Mouse (Mus musculus) gastrocnemius, postnatal 36 days (tissue): ENCODE results near the gene A030003K21Rik. TPM values are rescaled to one million over a fixed set of nuclear protein-coding genes. Genes with fewer than 3 reads are reported as not detected.
"Not testable (repeated sequence)": the region's sequence is repeated elsewhere in the genome, so short reads cannot be mapped to it uniquely, and the experiment has no call there.

ENCODE experiments used
- DNase-seq, 2 experiments: peaks; one replicate each; pipeline ENCODE4 v3.0.0; 2022
- intact Hi-C: fragments of 180-260 bp; cut with DNase I; formaldehyde crosslinking; loops from one replicate; pipeline ENCODE4 v1.15.1; 2025
- total RNA-seq, 2 experiments: library from RNA; stranded (reverse); gene quantifications; 2 replicates each; pipeline ENCODE4 v1.2.3; 2021

Gene A030003K21Rik
- total RNA-seq, 2 experiments from 2014 or later: not detected

DNA sequence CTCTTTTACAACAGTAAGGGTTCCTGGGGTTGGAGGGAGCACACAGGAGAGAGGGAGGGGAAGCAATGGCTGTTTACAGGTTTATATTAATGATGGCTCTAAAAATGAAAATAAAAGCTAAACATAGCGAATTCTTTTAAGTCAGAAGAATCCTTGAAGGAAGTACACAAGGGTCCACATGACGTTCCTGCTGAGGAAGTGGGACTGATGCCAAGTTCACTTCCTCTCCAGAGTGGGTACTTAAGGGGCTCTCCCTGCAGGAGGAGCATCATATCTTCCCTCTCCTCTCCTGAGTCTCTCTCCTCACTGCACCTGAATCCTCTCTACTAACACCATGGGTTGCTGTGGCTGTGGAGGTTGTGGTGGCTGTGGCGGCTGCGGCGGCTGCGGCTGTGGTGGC, 18.5 kb downstream of the A030003K21Rik start, which contains the start of gene A030014E15Rik:
Gene A030014E15Rik, plus strand, starts transcription at position 268 of the 400 bp plus-strand sequence.
- DNase-seq: no peak
- intact Hi-C loops: no loop called here

DNA sequence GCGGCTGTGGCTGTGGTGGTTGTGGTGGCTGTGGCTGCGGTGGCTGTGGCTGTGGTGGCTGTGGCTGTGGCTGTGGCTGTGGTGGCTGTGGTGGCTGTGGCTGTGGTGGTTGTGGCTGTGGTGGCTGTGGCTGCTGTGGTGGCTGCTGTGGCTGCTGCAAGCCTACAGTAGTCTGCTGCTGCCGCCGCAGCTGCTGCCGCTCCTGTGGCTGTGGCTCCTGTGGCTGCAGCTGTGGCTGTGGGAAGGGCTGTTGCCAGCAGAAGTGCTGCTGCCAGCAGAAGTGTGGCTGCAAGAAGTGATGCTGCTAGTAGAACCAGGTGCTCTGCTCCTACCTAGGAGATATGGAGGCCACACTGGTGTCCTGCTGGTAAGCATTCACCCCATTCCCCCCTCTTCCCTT, 29.8 kb downstream of the A030003K21Rik start:
- DNase-seq, intact Hi-C loops: not testable (repeated sequence)

DNA sequence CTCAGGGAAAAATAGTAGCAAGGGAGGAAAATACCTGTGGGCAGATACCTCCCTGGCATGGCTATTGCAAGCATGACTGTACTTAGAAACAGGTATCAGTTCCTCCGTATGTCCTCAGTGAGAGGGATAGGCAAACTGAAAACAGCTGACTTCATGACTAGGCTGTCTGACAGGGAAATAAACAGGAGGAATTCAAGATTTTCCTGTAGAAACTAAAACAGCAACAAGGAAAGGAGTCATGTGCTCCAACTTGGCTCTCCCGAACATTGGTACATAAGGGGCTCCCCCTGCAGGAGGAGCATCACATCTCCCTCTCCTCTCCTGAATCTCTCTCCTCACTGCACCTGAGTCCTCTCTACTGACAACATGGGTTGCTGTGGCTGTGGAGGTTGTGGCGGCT, 30.2 kb downstream of the A030003K21Rik start, which contains the start of gene A030005L19Rik:
Gene A030005L19Rik, plus strand, starts transcription at position 301 of the 400 bp plus-strand sequence.
- intact Hi-C loops: no loop called here
- no peak for DNase-seq

DNA sequence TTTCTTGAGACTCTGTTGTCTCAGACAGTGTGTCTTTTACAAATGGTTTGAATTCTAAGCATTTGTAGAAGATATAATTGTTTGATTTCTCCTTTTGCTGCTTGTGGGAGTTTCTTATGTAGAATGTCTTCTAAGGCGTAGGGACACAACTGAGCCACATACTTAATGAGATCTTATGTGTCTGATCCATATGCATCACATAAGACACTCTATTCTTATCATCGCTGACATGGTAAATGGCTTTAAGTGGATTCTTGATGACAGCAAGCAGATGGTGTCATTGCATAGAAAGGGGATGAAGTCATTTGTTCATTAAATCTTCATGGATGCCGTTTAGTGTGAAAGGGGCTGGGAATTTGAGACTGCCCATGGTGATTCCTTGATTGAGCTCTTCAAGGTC, 37.3 kb downstream of the A030003K21Rik start:
- intact Hi-C loops: no loop called here

DNA sequence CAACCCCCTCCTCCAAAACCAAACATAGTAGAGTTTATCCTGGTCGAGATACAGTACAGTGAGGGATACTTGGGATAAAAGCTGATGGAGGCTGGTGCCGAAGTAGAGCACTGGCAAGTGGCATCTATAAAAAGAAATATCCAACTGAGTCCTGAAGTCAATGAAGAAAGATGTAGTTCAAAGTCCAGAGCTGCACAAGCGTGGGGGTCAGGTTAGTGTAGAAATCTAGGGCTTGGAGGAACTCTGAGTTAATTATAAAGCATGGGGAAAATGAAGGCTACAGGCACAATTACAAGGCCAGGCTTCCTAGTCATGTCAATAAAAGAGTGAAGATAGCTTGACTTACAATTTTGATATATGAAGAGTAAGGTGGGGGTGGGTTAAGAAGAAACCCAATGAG, 42.0 kb downstream of the A030003K21Rik start:
- no peak for DNase-seq
- intact Hi-C loops: no loop called here

More for the DNA sequence above, 37.3 kb downstream of the A030003K21Rik start:
- DNase-seq: no peak

DNA sequence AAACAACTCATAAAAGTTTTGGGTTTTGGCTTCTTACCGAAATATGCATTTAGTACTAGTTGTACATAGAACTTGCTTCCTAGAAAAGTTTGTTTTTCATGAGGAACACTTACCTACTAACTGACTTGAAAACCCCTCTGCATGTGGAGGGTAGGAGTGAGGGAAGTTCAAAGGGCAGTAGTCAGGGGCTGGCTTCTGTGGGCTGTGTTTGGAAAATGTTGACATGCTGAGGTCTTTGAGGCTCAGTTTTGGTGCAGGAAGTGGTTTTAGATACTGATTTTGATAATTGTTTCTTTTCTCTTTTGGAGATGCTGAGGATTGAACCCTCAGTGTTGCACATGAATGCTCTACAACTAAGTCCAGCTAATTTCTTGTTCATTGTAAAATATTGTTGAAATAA, 42.6 kb downstream of the A030003K21Rik start:
- intact Hi-C loops: no loop called here
- DNase-seq: no peak

DNA sequence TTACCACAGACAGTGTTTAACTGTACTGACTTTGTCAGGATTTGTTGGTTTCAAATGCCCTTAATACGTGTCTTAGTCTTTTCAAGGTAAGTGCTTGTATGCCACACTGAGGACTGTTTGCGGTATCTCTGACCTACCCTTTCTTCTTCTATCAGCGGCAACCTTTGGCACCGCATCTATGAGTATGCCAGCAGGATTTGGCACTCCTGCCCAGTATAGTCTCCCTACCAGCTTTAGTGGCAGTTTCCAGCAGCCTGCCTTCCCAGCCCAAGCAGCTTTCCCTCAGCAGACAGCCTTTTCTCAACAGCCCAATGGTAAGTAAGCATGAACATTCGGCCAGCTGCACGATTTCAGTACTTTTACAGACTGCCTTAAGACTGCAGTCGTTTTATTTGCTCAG, 49.9 kb downstream of the A030003K21Rik start:
- DNase-seq: no peak
- intact Hi-C loops: no loop called here

Other genes with a start within 250 kb of the A030003K21Rik start
- gene Mff, start 218.5 kb downstream of the A030003K21Rik start, total RNA-seq: 100 to 1,000 TPM; 136 to 140 TPM
- not detected for gene Tm4sf20, start 174.9 kb downstream of the A030003K21Rik start, total RNA-seq
- gene Gm47791, start 172.1 kb downstream of the A030003K21Rik start, total RNA-seq: not detected
- 10 to 100 TPM; 21.2 to 23.5 TPM for gene Agfg1, start 103.9 kb downstream of the A030003K21Rik start, total RNA-seq
- gene A030005L19Rik, start 30.1 kb downstream of the A030003K21Rik start, total RNA-seq: not detected
- not detected for gene A030014E15Rik, start 18.5 kb downstream of the A030003K21Rik start, total RNA-seq
- gene Gm6217, start 12.0 kb downstream of the A030003K21Rik start, total RNA-seq: not detected
- not detected for gene Gm7544, start 12.6 kb upstream of the A030003K21Rik start, total RNA-seq
- gene Gm47955, start 16.9 kb upstream of the A030003K21Rik start, total RNA-seq: not detected
- gene Gm47959, start 57.2 kb upstream of the A030003K21Rik start, total RNA-seq: not detected
- not detected for gene Slc19a3, start 95.1 kb upstream of the A030003K21Rik start, total RNA-seq
- not detected for gene Krtap28-10, start 99.1 kb upstream of the A030003K21Rik start, total RNA-seq
- gene Gm47969, start 101.5 kb upstream of the A030003K21Rik start, total RNA-seq: not detected
- gene A030005K14Rik, start 116.0 kb upstream of the A030003K21Rik start, total RNA-seq: not detected
- not detected for gene Krtap28-13, start 117.5 kb upstream of the A030003K21Rik start, total RNA-seq
- gene Ccl20, start 173.4 kb upstream of the A030003K21Rik start, total RNA-seq: not detected
- gene Daw1, start 216.4 kb upstream of the A030003K21Rik start, total RNA-seq: not detected